Mouse (Mus musculus): ENCODE measurements at regions not wholly inside any gene's neighbourhood (a gene's known extent, or its start where the extent isn't known, plus 50 kb on each side); places are given as distances from the start of the nearest gene placed in this dataset.

GRCm38 (mm10) chr13:106699957-106700356 is 236.8 kb downstream of the Ipo11 start:
- no peak for DNase-seq (ENCODE audit: low spot score)
- Histone ChIP-seq H3K36me3 (ENCODE audit: control insufficient read depth, insufficient read depth, low read length) (no peaks in the 10 kb centered on the region), H3K9me3 (ENCODE audit: control insufficient read depth, low read length) (no peaks in the 10 kb centered on the region), H3K27me3 (ENCODE audit: control insufficient read depth, insufficient read depth, low read length) (no peaks in the 10 kb centered on the region), H3K9ac (ENCODE audit: low read depth, low read length) (no peak overlapping the region), H3K27ac (ENCODE audit: low read depth, low read length) (no peak overlapping the region), H3K4me1 (replicated peaks; ENCODE audit: control insufficient read depth, insufficient read depth, low read length) (no peaks in the 10 kb centered on the region), H3K4me2 (replicated peaks; ENCODE audit: low read depth, low read length) (no peak overlapping the region), H3K4me3 (ENCODE audit: low read depth, low read length) (no peak overlapping the region)
- WGBS, result 93% methylated on average over 3 of the region's 3 CpGs
- no peak for ATAC-seq (ENCODE audit: low FRiP score)

DNA sequence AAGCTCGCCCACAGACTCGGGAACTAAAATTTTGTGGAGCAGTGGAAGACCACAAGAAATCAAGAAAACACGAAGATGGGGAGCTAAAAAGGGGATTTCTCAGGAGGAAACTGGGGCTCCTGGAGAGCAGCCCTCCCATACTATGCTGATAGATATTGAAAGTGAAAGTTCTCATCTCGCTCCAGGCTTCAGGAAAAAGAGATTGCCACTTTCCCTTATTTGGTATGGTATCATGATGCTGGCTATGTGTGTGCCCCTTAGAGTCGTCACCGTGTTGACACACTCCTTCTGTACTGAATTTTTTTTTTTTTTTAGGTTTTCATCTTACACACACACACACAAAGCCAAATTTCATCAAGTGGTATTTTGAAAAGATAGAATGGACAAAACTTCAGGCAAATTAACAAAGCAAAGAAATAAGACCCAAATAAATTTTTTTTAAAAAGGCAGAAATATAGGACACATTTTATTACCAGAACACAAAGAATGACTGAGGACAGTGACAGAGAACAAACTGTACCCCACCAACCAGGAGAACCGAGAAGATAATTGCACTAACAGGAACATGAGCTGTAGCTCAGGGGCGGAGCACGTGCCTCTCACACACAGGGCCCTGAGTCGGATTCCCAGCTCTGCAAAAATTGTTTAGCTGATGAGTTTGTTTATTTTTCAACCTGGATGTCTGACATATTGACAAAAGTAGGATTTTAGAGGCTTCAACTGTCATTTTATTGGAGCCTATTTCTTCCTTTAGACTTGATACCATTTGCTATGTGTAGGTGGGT is 244.8 kb downstream of the Ipo11 start:
- Histone ChIP-seq H3K9ac (ENCODE audit: low read depth, low read length) (no peak overlapping the region), H3K4me3 (ENCODE audit: low read depth, low read length) (no peak overlapping the region), H3K36me3 (ENCODE audit: control insufficient read depth, insufficient read depth, low read length) (no peaks in the 10 kb centered on the region), H3K9me3 (ENCODE audit: control insufficient read depth, low read length) (no peaks in the 10 kb centered on the region), H3K4me2 (replicated peaks; ENCODE audit: low read depth, low read length) (no peak overlapping the region), H3K4me1 (replicated peaks; ENCODE audit: control insufficient read depth, insufficient read depth, low read length) (no peaks in the 10 kb centered on the region), H3K27me3 (ENCODE audit: control insufficient read depth, insufficient read depth, low read length) (no peaks in the 10 kb centered on the region), H3K27ac (ENCODE audit: low read depth, low read length) (no peak overlapping the region)
- WGBS, result 87% methylated on average over 10 of the region's 10 CpGs
- DNase-seq (ENCODE audit: low spot score) (no peak), ATAC-seq (ENCODE audit: low FRiP score) (no peak)

DNA sequence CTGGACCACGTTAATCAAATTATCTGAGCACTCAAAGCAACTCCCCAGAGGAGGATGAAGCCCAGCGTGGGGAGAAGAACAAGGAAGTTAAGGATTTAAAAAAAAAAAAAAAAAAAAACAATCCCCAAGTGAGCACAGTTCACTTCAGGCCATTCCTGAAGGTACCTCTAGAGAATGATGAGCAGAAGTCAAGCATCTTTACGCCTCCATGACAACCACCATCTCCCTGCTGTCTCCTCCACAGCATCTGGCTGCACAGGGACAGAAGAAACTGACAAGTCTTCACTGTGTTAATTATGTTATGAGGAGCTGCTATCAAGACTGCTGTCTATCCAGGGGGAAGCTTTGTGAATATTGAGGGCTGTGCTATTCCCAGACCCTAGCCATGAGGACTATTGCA is 246.6 kb downstream of the Ipo11 start:
- DNase-seq (ENCODE audit: low spot score) (no peak), ATAC-seq (ENCODE audit: low FRiP score) (no peak)
- H3K4me1 ChIP-seq (replicated peaks; ENCODE audit: control insufficient read depth, insufficient read depth, low read length), result no peaks in the 10 kb centered on the region
- H3K4me2 ChIP-seq (replicated peaks; ENCODE audit: low read depth, low read length), result no peak overlapping the region
- H3K4me3 ChIP-seq (ENCODE audit: low read depth, low read length), result no peak overlapping the region
- H3K27ac ChIP-seq (ENCODE audit: low read depth, low read length), result no peak overlapping the region
- H3K36me3 ChIP-seq (ENCODE audit: control insufficient read depth, insufficient read depth, low read length), result no peaks in the 10 kb centered on the region
- no peak overlapping the region for H3K9ac ChIP-seq (ENCODE audit: low read depth, low read length)
- H3K27me3 ChIP-seq (ENCODE audit: control insufficient read depth, insufficient read depth, low read length), result no peaks in the 10 kb centered on the region
- WGBS, result 73% methylated on average over 3 of the region's 3 CpGs
- no peaks in the 10 kb centered on the region for H3K9me3 ChIP-seq (ENCODE audit: control insufficient read depth, low read length)

GRCm38 (mm10) chr13:106689618-106690017 is 247.1 kb downstream of the Ipo11 start:
- no peaks in the 10 kb centered on the region for H3K27me3 ChIP-seq (ENCODE audit: control insufficient read depth, insufficient read depth, low read length)
- H3K9ac ChIP-seq (ENCODE audit: low read depth, low read length), result no peak overlapping the region
- H3K4me3 ChIP-seq (ENCODE audit: low read depth, low read length), result no peak overlapping the region
- no peak for ATAC-seq (ENCODE audit: low FRiP score)
- H3K36me3 ChIP-seq (ENCODE audit: control insufficient read depth, insufficient read depth, low read length), result no peaks in the 10 kb centered on the region
- 85% methylated on average over 2 of the region's 2 CpGs for WGBS
- no peak overlapping the region for H3K4me2 ChIP-seq (replicated peaks; ENCODE audit: low read depth, low read length)
- no peak overlapping the region for H3K27ac ChIP-seq (ENCODE audit: low read depth, low read length)
- no peak for DNase-seq (ENCODE audit: low spot score)
- H3K9me3 ChIP-seq (ENCODE audit: control insufficient read depth, low read length), result no peaks in the 10 kb centered on the region
- H3K4me1 ChIP-seq (replicated peaks; ENCODE audit: control insufficient read depth, insufficient read depth, low read length), result no peaks in the 10 kb centered on the region

- Histone ChIP-seq H3K9me3 (ENCODE audit: control insufficient read depth, low read length) (no peaks in the 10 kb centered on the region), H3K36me3 (ENCODE audit: control insufficient read depth, insufficient read depth, low read length) (no peaks in the 10 kb centered on the region), H3K27me3 (ENCODE audit: control insufficient read depth, insufficient read depth, low read length) (no peaks in the 10 kb centered on the region), H3K4me1 (replicated peaks; ENCODE audit: control insufficient read depth, insufficient read depth, low read length) (no peaks in the 10 kb centered on the region), H3K4me2 (replicated peaks; ENCODE audit: low read depth, low read length) (no peak overlapping the region), H3K4me3 (ENCODE audit: low read depth, low read length) (no peak overlapping the region), H3K9ac (ENCODE audit: low read depth, low read length) (no peak overlapping the region), H3K27ac (ENCODE audit: low read depth, low read length) (no peak overlapping the region)
- DNase-seq (ENCODE audit: low spot score), result no peak
- WGBS, result 88% methylated on average over 8 of the region's 8 CpGs
- no peak for ATAC-seq (ENCODE audit: low FRiP score)
Measured at GRCm38 (mm10) chr13:106689051-106689450, 247.7 kb downstream of the Ipo11 start.

DNA sequence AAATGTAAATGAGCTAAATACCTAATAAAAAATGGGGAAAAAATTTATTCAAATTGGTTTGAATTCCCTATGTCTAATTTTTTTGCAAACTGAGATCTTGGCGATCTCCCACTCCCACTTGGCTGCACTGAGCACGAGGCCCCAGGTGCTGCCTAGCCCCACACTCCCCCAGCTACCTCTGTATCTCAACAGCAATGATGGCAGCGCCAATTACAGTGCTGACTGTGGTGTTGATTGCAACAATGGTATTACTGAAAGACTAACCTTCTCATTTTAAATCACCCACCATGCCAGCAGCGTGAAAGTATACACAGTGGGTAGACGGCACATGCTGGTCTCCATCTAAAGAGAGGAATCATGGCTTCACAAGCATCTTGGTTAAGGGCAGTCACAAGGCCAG is 267.1 kb downstream of the Ipo11 start:
- Histone ChIP-seq H3K4me2 (replicated peaks; ENCODE audit: low read depth, low read length) (no peak overlapping the region), H3K9me3 (ENCODE audit: control insufficient read depth, low read length) (no peaks in the 10 kb centered on the region), H3K27ac (ENCODE audit: low read depth, low read length) (no peak overlapping the region), H3K36me3 (ENCODE audit: control insufficient read depth, insufficient read depth, low read length) (no peaks in the 10 kb centered on the region), H3K4me1 (replicated peaks; ENCODE audit: control insufficient read depth, insufficient read depth, low read length) (no peaks in the 10 kb centered on the region), H3K27me3 (ENCODE audit: control insufficient read depth, insufficient read depth, low read length) (no peaks in the 10 kb centered on the region), H3K4me3 (ENCODE audit: low read depth, low read length) (no peak overlapping the region), H3K9ac (ENCODE audit: low read depth, low read length) (no peak overlapping the region)
- no peak for DNase-seq (ENCODE audit: low spot score)
- WGBS, result 80% methylated on average over 5 of the region's 5 CpGs
- no peak for ATAC-seq (ENCODE audit: low FRiP score)

GRCm38 (mm10) chr13:106662195-106662594 is 274.6 kb downstream of the Ipo11 start:
- H3K27ac ChIP-seq (ENCODE audit: low read depth, low read length), result no peak overlapping the region
- H3K36me3 ChIP-seq (ENCODE audit: control insufficient read depth, insufficient read depth, low read length), result no peaks in the 10 kb centered on the region
- H3K4me1 ChIP-seq (replicated peaks; ENCODE audit: control insufficient read depth, insufficient read depth, low read length), result no peaks in the 10 kb centered on the region
- H3K9ac ChIP-seq (ENCODE audit: low read depth, low read length), result no peak overlapping the region
- no peak overlapping the region for H3K4me2 ChIP-seq (replicated peaks; ENCODE audit: low read depth, low read length)
- ATAC-seq (ENCODE audit: low FRiP score) (no peak), DNase-seq (ENCODE audit: low spot score) (no peak)
- 90% methylated on average over 1 of the region's 1 CpGs for WGBS
- no peaks in the 10 kb centered on the region for H3K27me3 ChIP-seq (ENCODE audit: control insufficient read depth, insufficient read depth, low read length)
- H3K9me3 ChIP-seq (ENCODE audit: control insufficient read depth, low read length), result no peaks in the 10 kb centered on the region
- no peak overlapping the region for H3K4me3 ChIP-seq (ENCODE audit: low read depth, low read length)

GRCm38 (mm10) chr13:106649363-106649762 is 287.4 kb downstream of the Ipo11 start:
- Histone ChIP-seq H3K36me3 (ENCODE audit: control insufficient read depth, insufficient read depth, low read length) (no peaks in the 10 kb centered on the region), H3K27me3 (ENCODE audit: control insufficient read depth, insufficient read depth, low read length) (no peaks in the 10 kb centered on the region), H3K27ac (ENCODE audit: low read depth, low read length) (no peak overlapping the region), H3K4me2 (replicated peaks; ENCODE audit: low read depth, low read length) (no peak overlapping the region), H3K9me3 (ENCODE audit: control insufficient read depth, low read length) (no peaks in the 10 kb centered on the region), H3K4me1 (replicated peaks; ENCODE audit: control insufficient read depth, insufficient read depth, low read length) (no peaks in the 10 kb centered on the region), H3K9ac (ENCODE audit: low read depth, low read length) (no peak overlapping the region), H3K4me3 (ENCODE audit: low read depth, low read length) (no peak overlapping the region)
- ATAC-seq (ENCODE audit: low FRiP score), result no peak
- DNase-seq (ENCODE audit: low spot score), result no peak

DNA sequence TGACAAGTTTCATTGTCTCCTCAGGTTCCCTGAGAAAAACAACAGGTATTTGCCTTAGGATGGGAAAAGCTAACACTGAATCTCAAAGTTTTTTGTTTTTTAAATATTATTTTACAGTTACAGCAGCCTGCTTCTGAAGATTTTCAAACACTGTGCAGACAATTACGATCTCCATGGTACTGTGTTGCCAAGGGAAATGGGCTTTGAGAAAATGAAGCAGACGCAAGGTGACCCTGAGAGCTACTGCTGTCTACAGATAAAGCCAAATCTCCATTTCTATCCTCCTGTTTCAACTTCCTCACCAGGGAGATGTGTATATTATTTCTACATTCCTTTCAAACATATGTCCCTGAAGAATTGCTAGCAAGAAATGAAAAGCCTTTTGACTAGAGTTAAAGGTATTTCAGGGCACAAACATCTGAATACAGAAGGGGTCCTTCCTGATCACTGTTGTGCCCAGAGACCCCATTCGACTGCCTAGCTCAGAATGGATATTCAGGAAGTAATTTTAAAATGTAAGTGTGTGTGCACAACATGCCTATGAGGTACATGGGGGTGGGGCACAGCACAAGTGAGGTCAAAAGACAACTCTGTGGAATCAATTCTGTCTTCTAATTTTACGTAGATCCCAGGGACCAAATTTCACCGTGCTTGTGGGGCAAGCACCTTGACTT is 293.3 kb downstream of the Ipo11 start:
- Histone ChIP-seq H3K9me3 (ENCODE audit: control insufficient read depth, low read length) (no peaks in the 10 kb centered on the region), H3K4me1 (replicated peaks; ENCODE audit: control insufficient read depth, insufficient read depth, low read length) (no peaks in the 10 kb centered on the region), H3K27me3 (ENCODE audit: control insufficient read depth, insufficient read depth, low read length) (no peaks in the 10 kb centered on the region), H3K27ac (ENCODE audit: low read depth, low read length) (no peak overlapping the region), H3K36me3 (ENCODE audit: control insufficient read depth, insufficient read depth, low read length) (no peaks in the 10 kb centered on the region), H3K4me2 (replicated peaks; ENCODE audit: low read depth, low read length) (no peak overlapping the region), H3K4me3 (ENCODE audit: low read depth, low read length) (no peak overlapping the region), H3K9ac (ENCODE audit: low read depth, low read length) (no peak overlapping the region)
- 85% methylated on average over 5 of the region's 5 CpGs for WGBS
- DNase-seq (ENCODE audit: low spot score), result no peak
- no peak for ATAC-seq (ENCODE audit: low FRiP score)

Data from hindbrain, embryonic 11.5 days (tissue).